Comparison of ENCODE assay signal across 8 mouse cellular contexts in the genomic region with DNA sequence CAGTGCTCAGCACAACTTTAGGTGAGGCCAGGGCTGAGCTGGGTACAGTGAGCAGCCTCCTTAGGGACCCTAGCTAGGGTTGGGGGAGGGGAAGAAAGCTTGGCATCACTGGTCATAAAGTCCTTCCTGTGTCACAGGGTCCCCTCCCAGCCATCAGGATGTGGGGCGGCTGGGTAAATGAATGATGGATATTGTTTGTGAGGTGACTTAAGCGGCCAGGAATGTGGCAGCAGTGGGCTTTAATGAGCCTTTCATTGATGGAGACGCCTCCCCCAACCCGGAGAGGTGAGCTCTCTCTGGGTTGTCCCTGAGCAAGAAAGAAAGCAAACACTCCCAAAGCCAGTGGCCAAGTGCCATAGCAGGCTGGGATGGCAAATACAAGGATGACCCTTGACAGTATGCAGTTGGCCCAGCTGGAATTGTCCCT. TPM values are rescaled to one million over a fixed set of nuclear protein-coding genes. Genes with fewer than 3 reads are reported as not detected.
A peak's percentile ranks its signal among the peaks of the same experiment; 100 is the strongest.
DNase-seq lines count a peak whose midpoint lies in the region; ATAC-seq and TF ChIP-seq lines count a peak whose summit lies in the region.

No protein-coding gene starts in this region.

- H3K4me3 ChIP-seq in megakaryocyte, embryonic 14.5 days (replicated peaks), result peak overlapping the region; percentile 64
- H3K4me3 ChIP-seq in heart, postnatal 0 days (ENCODE audit: low read depth, low read length), result no peak overlapping the region
- H3K4me3 ChIP-seq in midbrain, postnatal 0 days (ENCODE audit: low read depth, low read length), result no peak overlapping the region

- 0 out of 2 replicates have a peak, but pooled peaks have one; percentile 39 for TF ChIP-seq EP300 in heart, postnatal 0 days (IDR thresholded peaks at IDR 0.05; ENCODE audit: low read depth)

- intact Hi-C loops in left cerebral cortex, postnatal 25 days (cut with DNase I), result no loop called here

- H3K27ac ChIP-seq in heart, postnatal 0 days (ENCODE audit: low read depth), result peak overlapping the region; percentile 97
- H3K27ac ChIP-seq in midbrain, postnatal 0 days (ENCODE audit: low read depth, low read length), result 0 out of 2 replicates have a peak overlapping the region, but pooled peaks have one; percentile 43

- peaks cover 94% of the 10 kb centered on the region for H3K36me3 ChIP-seq in megakaryocyte, embryonic 14.5 days (replicated peaks; ENCODE audit: low read length)
- peaks cover 2% of the 10 kb centered on the region for H3K36me3 ChIP-seq in heart, postnatal 0 days (replicated peaks; ENCODE audit: control insufficient read depth, insufficient read depth, low read length)
- H3K36me3 ChIP-seq in midbrain, postnatal 0 days (ENCODE audit: insufficient read depth, low read length), result no peaks in the 10 kb centered on the region

- H3K4me1 ChIP-seq in megakaryocyte, embryonic 14.5 days, result peaks cover 98% of the 10 kb centered on the region
- H3K4me1 ChIP-seq in heart, postnatal 0 days (ENCODE audit: control insufficient read depth, insufficient read depth), result peaks cover 80% of the 10 kb centered on the region
- peaks cover 5% of the 10 kb centered on the region; the same call in 1 of the 2 replicates for H3K4me1 ChIP-seq in midbrain, postnatal 0 days (ENCODE audit: insufficient read depth, low read length)

- H3K9me3 ChIP-seq in megakaryocyte, embryonic 14.5 days, result no peaks in the 10 kb centered on the region
- no peaks in the 10 kb centered on the region for H3K9me3 ChIP-seq in heart, postnatal 0 days (replicated peaks; ENCODE audit: control insufficient read depth, low read length)
- H3K9me3 ChIP-seq in midbrain, postnatal 0 days (ENCODE audit: low read length), result no peaks in the 10 kb centered on the region

- TF ChIP-seq CTCF in heart, postnatal 0 days (IDR thresholded peaks at IDR 0.05; ENCODE audit: low read depth), result no peak
- no peak for TF ChIP-seq CTCF in midbrain, postnatal 0 days (IDR thresholded peaks at IDR 0.05)

- no peak for DNase-seq in heart, postnatal 0 days (ENCODE audit: low spot score)
- DNase-seq in kidney, postnatal 36 days, result peak; percentile 60 to 64
- no peak for DNase-seq in midbrain, postnatal 0 days (ENCODE audit: low spot score)
- DNase-seq in left cerebral cortex, postnatal 25 days (ENCODE audit: low spot score in 2 of 2), result no peak
- DNase-seq in layer of hippocampus, adult 11-12 months (ENCODE audit: low spot score), result no peak
- DNase-seq in adrenal gland, adult (ENCODE audit: inconsistent age in 2 of 2, low spot score in 1 of 2), result no peak

- 11% methylated on average over 4 of the region's 4 CpGs for WGBS in heart, postnatal 0 days
- 13% methylated on average over 4 of the region's 4 CpGs for WGBS in midbrain, postnatal 0 days

- H3K9ac ChIP-seq in heart, postnatal 0 days (replicated peaks; ENCODE audit: low read depth, low read length), result no peak overlapping the region
- no peak overlapping the region for H3K9ac ChIP-seq in midbrain, postnatal 0 days (replicated peaks; ENCODE audit: low read length, poor library complexity, severe bottlenecking)

- H3K4me2 ChIP-seq in heart, postnatal 0 days (ENCODE audit: low read depth, low read length), result peak overlapping the region; percentile 0; the same call in 1 of the 2 replicates
- H3K4me2 ChIP-seq in midbrain, postnatal 0 days (ENCODE audit: low read depth, low read length, poor library complexity, severe bottlenecking), result no peak overlapping the region

- ATAC-seq in megakaryocyte, adult 5-6 weeks (ENCODE audit: poor library complexity, severe bottlenecking), result no peak
- ATAC-seq in heart, postnatal 0 days (ENCODE audit: insufficient read depth, low read depth), result peak; percentile 6; the same call in 1 of the 2 replicates
- ATAC-seq in midbrain, postnatal 0 days (ENCODE audit: low FRiP score), result no peak

- H3K27me3 ChIP-seq in megakaryocyte, embryonic 14.5 days (replicated peaks), result no peaks in the 10 kb centered on the region
- no peaks in the 10 kb centered on the region for H3K27me3 ChIP-seq in heart, postnatal 0 days (ENCODE audit: control insufficient read depth, insufficient read depth, low read length)
- H3K27me3 ChIP-seq in midbrain, postnatal 0 days (ENCODE audit: insufficient read depth, low read length), result no peaks in the 10 kb centered on the region

RNA-seq across cellular contexts. Expression of a gene that starts 38.3 kb away (rescaled TPM):
- 517 and 590 TPM in 2 replicates for polyA plus RNA-seq in megakaryocyte, embryonic 14.5 days (2012; ENCODE audit: insufficient read depth, low replicate concordance)
- 82.5 and 87.8 TPM in 2 replicates for total RNA-seq in megakaryocyte, adult 5-6 weeks (2015)
- 44.7 and 55.1 TPM in 2 replicates for total RNA-seq in megakaryocyte, adult 5-6 weeks (2017)
- 120 and 139 TPM in 2 replicates for total RNA-seq in heart, postnatal 0 days (2014; rRNA removed; ENCODE audit: low replicate concordance)
- polyA plus RNA-seq in heart, postnatal 0 days (2015; fragmentation: Nextera tagmentation; extraction: Ambion mirVana), result 135 and 171 TPM in 2 replicates
- 74.7 and 86.9 TPM in 2 replicates for total RNA-seq in midbrain, postnatal 0 days (2014; rRNA removed)
- 101 and 105 TPM in 2 replicates for polyA plus RNA-seq in midbrain, postnatal 0 days (2015; fragmentation: Nextera tagmentation; extraction: Ambion mirVana)
- 100 to 1,000 TPM; 190 to 202 TPM for total RNA-seq in left cerebral cortex, postnatal 25 days (2021)

RNA-seq across cellular contexts. Expression of a gene that starts 42.7 kb away (rescaled TPM):
- 0.08 TPM in 1 of 2 replicates, not detected in the other for polyA plus RNA-seq in megakaryocyte, embryonic 14.5 days (2012; ENCODE audit: insufficient read depth, low replicate concordance)
- not detected in 2 replicates for total RNA-seq in megakaryocyte, adult 5-6 weeks (2015)
- total RNA-seq in megakaryocyte, adult 5-6 weeks (2017), result not detected in 2 replicates
- total RNA-seq in heart, postnatal 0 days (2014; rRNA removed; ENCODE audit: low replicate concordance), result not detected in 2 replicates
- polyA plus RNA-seq in heart, postnatal 0 days (2015; fragmentation: Nextera tagmentation; extraction: Ambion mirVana), result 0.26 TPM in 2 replicates
- 0.38 and 0.57 TPM in 2 replicates for total RNA-seq in midbrain, postnatal 0 days (2014; rRNA removed)
- 0.26 and 0.41 TPM in 2 replicates for polyA plus RNA-seq in midbrain, postnatal 0 days (2015; fragmentation: Nextera tagmentation; extraction: Ambion mirVana)
- under 1 TPM; 0.32 to 0.66 TPM for total RNA-seq in left cerebral cortex, postnatal 25 days (2021)

RNA-seq across cellular contexts. Expression of a gene that starts 57.8 kb away (rescaled TPM):
- polyA plus RNA-seq in megakaryocyte, embryonic 14.5 days (2012; ENCODE audit: insufficient read depth, low replicate concordance), result 143 and 185 TPM in 2 replicates
- 216 and 241 TPM in 2 replicates for total RNA-seq in megakaryocyte, adult 5-6 weeks (2015)
- total RNA-seq in megakaryocyte, adult 5-6 weeks (2017), result 340 and 348 TPM in 2 replicates
- 366 and 476 TPM in 2 replicates for total RNA-seq in heart, postnatal 0 days (2014; rRNA removed; ENCODE audit: low replicate concordance)
- 261 and 264 TPM in 2 replicates for polyA plus RNA-seq in heart, postnatal 0 days (2015; fragmentation: Nextera tagmentation; extraction: Ambion mirVana)
- 405 and 482 TPM in 2 replicates for total RNA-seq in midbrain, postnatal 0 days (2014; rRNA removed)
- 292 and 309 TPM in 2 replicates for polyA plus RNA-seq in midbrain, postnatal 0 days (2015; fragmentation: Nextera tagmentation; extraction: Ambion mirVana)
- 100 to 1,000 TPM; 175 to 185 TPM for total RNA-seq in left cerebral cortex, postnatal 25 days (2021)

RNA-seq across cellular contexts. Expression of a gene that starts 58.0 kb away (rescaled TPM):
- polyA plus RNA-seq in megakaryocyte, embryonic 14.5 days (2012; ENCODE audit: insufficient read depth, low replicate concordance), result 270 and 353 TPM in 2 replicates
- total RNA-seq in megakaryocyte, adult 5-6 weeks (2015), result 53.8 and 54.4 TPM in 2 replicates
- total RNA-seq in megakaryocyte, adult 5-6 weeks (2017), result 44.2 and 60.4 TPM in 2 replicates
- 0.15 TPM in 1 of 2 replicates, not detected in the other for total RNA-seq in heart, postnatal 0 days (2014; rRNA removed; ENCODE audit: low replicate concordance)
- 1.4 and 1.8 TPM in 2 replicates for polyA plus RNA-seq in heart, postnatal 0 days (2015; fragmentation: Nextera tagmentation; extraction: Ambion mirVana)
- total RNA-seq in midbrain, postnatal 0 days (2014; rRNA removed), result 5.6 and 17.4 TPM in 2 replicates
- polyA plus RNA-seq in midbrain, postnatal 0 days (2015; fragmentation: Nextera tagmentation; extraction: Ambion mirVana), result 18.2 and 21.0 TPM in 2 replicates
- total RNA-seq in left cerebral cortex, postnatal 25 days (2021), result 1 to 10 TPM; 1.7 to 1.8 TPM

Comparison
In these comparisons a context has a peak if more than half of its experiments do, and no peak if none do; other contexts are left out.
1. DNase-seq: peak in kidney, postnatal 36 days (2 of 2); none in heart, postnatal 0 days (single experiment), midbrain, postnatal 0 days (single experiment), left cerebral cortex, postnatal 25 days (0 of 2), layer of hippocampus, adult 11-12 months (single experiment) and adrenal gland, adult (0 of 2).